Mouse (Mus musculus) embryonic facial prominence, embryonic 11.5 days (tissue): ENCODE measurements around the gene Pard3b. TPM values are rescaled to one million over a fixed set of nuclear protein-coding genes. Genes with fewer than 3 reads are reported as not detected.

ENCODE experiments used
- ATAC-seq: fragments of 200-750 bp; cut with Nextera tagmentation; replicated peaks from 2 replicates; pipeline ENCODE4 v1.8.0; 2017; ENCODE audit warnings: low read depth; ENCODE audit not compliant: insufficient number of reproducible peaks, low FRiP score, low TSS enrichment
- DNase-seq: peaks from one replicate; pipeline ENCODE4 v3.0.0-alpha.2; 2015; ENCODE audit warnings: low spot score
- H3K27ac ChIP-seq: fragments of 300-500 bp; sonication (generic); replicated peaks from 2 replicates; pipeline ENCODE4 v1.5.1; 2014; ENCODE audit warnings: mild to moderate bottlenecking, low read depth, low read length, control low read depth
- H3K27me3 ChIP-seq: fragments of 300-500 bp; sonication (generic); 2 replicates; pipeline ENCODE4 v1.6.1; 2014; ENCODE audit warnings: mild to moderate bottlenecking, low read length, moderate library complexity, mixed read lengths; ENCODE audit not compliant: control insufficient read depth, insufficient read depth
- H3K36me3 ChIP-seq: fragments of 300-500 bp; sonication (generic); replicated peaks from 2 replicates; pipeline ENCODE4 v1.6.1; 2014; ENCODE audit warnings: low read depth, mild to moderate bottlenecking, low read length, moderate library complexity, mixed read lengths; ENCODE audit not compliant: control insufficient read depth, insufficient read depth
- H3K4me1 ChIP-seq: fragments of 300-500 bp; sonication (generic); 2 replicates; pipeline ENCODE4 v1.6.1; 2014; ENCODE audit warnings: low read length, mixed read lengths; ENCODE audit not compliant: control insufficient read depth, insufficient read depth
- H3K4me2 ChIP-seq: fragments of 300-500 bp; sonication (generic); 2 replicates; pipeline ENCODE4 v1.6.1; 2014; ENCODE audit warnings: low read depth, mild to moderate bottlenecking, control low read depth, low read length, moderate library complexity
- H3K4me3 ChIP-seq: fragments of 300-500 bp; sonication (generic); 2 replicates; pipeline ENCODE4 v1.5.1; 2014; ENCODE audit warnings: low read depth, low read length, control low read depth
- H3K9ac ChIP-seq: fragments of 300-500 bp; sonication (generic); replicated peaks from 2 replicates; pipeline ENCODE4 v1.6.1; 2014; ENCODE audit warnings: mild to moderate bottlenecking, control low read depth, low read length
- H3K9me3 ChIP-seq: fragments of 300-500 bp; sonication (generic); replicated peaks from 2 replicates; pipeline ENCODE4 v1.6.1; 2016; ENCODE audit warnings: mild to moderate bottlenecking, low read length, inconsistent platforms, mixed read lengths; ENCODE audit not compliant: control insufficient read depth
- WGBS: fragments of 180-500 bp; shearing (Covaris S2); extraction: QIAGEN DNeasy Blood & Tissue Kit; methylation state at CpG from one replicate; pipeline ENCODE4 v1.1.7; 2014; 5-methylcytosine and 5-hydroxymethylcytosine counted together
- polyA plus RNA-seq: library from polyadenylated mRNA; unstranded; fragments of >200 nt; fragmentation: Nextera tagmentation; extraction: Ambion mirVana; gene quantifications from 2 replicates; pipeline ENCODE4 v1.2.1, GENCODE M21; 2014

Pard3b gene
- polyA plus RNA-seq, result 7.7 and 10.2 TPM in 2 replicates

DNA sequence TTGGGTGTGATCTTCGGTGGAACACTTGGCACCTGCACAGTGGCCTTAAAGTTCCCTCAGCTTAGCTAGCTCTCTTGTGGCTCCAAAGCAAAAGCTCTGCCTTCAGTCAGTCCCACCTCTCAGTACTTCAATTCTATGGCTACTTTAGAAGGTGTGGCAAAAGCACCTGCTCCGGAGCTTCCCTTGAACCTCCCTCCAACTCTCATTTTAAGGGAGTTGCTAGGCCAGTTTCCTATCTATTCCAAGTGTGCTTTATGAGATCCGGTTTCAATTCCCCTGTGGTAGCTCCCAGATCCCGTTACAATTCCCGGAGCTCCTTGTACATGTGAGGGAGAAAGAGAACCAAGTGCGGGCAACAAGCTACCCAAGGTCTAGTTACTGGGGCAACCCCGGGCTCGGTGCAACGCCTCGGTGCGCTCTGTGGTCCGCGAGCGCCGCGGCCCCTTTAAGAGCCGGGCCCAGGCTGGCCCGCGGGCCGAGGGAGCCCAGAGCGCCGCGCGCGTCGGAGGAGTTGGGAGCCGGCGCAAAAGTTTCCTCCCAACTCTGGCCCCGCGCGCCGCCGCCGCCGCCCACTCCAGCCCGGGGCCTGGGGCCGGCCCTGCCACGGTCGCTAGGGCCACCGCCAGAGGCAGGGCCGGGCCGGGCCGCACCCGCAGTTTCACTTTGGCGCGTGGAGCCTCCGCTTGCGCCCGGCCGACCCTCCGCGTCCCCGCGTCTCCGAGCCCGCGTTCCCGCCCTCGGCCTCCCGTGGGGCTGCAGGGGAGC is at the start of gene Pard3b:
Pard3b (plus strand) TSS at position 478 of the 765 bp plus-strand sequence.
- DNase-seq (peak; percentile 79), ATAC-seq (peak; percentile 92)
- Histone ChIP-seq H3K4me1 (no peaks in the 10 kb centered on the region), H3K27me3 (no peaks in the 10 kb centered on the region; the same call in 1 of the 2 replicates), H3K36me3 (no peaks in the 10 kb centered on the region), H3K4me2 (peak within 1 kb of the TSS; percentile 97), H3K4me3 (peak within 1 kb of the TSS; percentile 78), H3K9me3 (no peaks in the 10 kb centered on the region), H3K9ac (peak within 1 kb of the TSS; percentile 83), H3K27ac (peak within 1 kb of the TSS; percentile 9; the same call in 1 of the 2 replicates)
- WGBS, result under 1% methylated on average over 53 of the region's 60 CpGs

DNA sequence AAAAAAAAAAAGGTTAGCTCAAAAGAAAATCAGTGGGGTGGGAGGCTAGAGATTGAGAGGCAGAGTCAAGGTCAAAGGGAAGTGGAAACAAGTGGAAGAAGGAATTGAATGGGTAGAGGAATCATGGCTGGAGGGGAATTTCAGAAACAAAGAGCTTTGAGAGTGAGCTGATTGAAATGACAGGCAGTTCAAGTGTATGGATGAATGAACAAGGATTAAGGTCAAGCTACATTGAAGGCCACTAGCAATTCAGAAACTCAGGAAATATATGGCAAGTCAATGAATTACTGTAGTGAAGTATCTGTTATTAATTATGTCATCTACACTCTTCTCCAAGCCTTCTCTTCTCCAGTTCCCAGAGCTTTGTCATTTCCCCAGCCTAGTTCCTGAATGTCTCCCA is 22.4 kb upstream of the Pard3b start:
- Histone ChIP-seq H3K4me2 (no peak overlapping the region), H3K9ac (no peak overlapping the region), H3K27ac (no peak overlapping the region), H3K27me3 (no peaks in the 10 kb centered on the region), H3K4me3 (no peak overlapping the region), H3K4me1 (no peaks in the 10 kb centered on the region), H3K36me3 (no peaks in the 10 kb centered on the region), H3K9me3 (no peaks in the 10 kb centered on the region)
- no peak for ATAC-seq
- DNase-seq, result peak; percentile 2

DNA sequence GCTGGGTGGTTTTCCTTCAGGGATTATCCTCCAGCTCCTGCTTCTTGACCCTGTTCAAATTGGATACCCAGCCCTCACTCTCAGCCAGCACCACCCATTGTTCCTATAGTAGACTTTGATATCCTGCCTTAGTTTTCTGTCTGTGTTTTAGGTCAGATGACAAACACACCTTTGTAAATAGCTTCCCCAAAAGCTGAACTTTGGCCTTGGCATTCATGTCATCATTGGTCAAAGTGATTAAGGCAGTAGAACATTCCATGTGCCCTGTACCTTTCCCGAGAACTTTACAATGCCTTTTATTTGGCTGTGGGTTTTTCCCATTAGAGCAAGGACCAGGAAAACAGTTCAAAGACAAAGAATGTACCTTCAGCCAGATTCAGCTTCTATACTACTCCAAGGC is 18.0 kb upstream of the Pard3b start:
- no peaks in the 10 kb centered on the region for H3K36me3 ChIP-seq
- DNase-seq, result no peak
- no peak for ATAC-seq
- no peak overlapping the region for H3K9ac ChIP-seq
- WGBS, result 73% methylated on average over 1 of the region's 1 CpGs
- no peaks in the 10 kb centered on the region for H3K4me1 ChIP-seq
- no peak overlapping the region for H3K4me2 ChIP-seq
- H3K9me3 ChIP-seq, result no peaks in the 10 kb centered on the region
- H3K4me3 ChIP-seq, result no peak overlapping the region
- H3K27ac ChIP-seq, result no peak overlapping the region
- H3K27me3 ChIP-seq, result no peaks in the 10 kb centered on the region

DNA sequence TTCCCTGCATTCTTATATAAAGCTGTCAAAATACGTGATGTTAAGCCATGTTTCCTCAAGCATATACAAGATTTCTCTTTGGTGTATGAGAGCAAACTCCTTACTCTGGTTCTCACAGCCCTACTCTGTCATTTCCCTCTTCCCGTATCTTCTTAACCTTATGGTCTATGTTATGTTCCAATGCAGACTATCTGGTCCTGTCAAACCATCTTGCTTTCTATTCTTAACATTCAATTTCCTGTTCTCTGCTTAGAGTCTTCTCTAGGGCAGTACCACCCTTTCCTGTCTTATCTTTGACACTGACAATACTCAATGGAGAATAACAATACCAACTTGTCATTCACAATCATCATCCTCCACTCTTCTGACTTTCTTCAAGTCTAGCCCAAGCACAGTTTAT is 8.8 kb upstream of the Pard3b start:
- H3K27ac ChIP-seq, result no peak overlapping the region
- no peak overlapping the region for H3K9ac ChIP-seq
- no peak overlapping the region for H3K4me2 ChIP-seq
- no peak for DNase-seq
- H3K4me1 ChIP-seq, result no peaks in the 10 kb centered on the region
- H3K4me3 ChIP-seq, result no peak overlapping the region
- WGBS, result 84% methylated on average over 2 of the region's 2 CpGs
- H3K27me3 ChIP-seq, result no peaks in the 10 kb centered on the region
- no peak for ATAC-seq
- no peaks in the 10 kb centered on the region for H3K9me3 ChIP-seq
- no peaks in the 10 kb centered on the region for H3K36me3 ChIP-seq

DNA sequence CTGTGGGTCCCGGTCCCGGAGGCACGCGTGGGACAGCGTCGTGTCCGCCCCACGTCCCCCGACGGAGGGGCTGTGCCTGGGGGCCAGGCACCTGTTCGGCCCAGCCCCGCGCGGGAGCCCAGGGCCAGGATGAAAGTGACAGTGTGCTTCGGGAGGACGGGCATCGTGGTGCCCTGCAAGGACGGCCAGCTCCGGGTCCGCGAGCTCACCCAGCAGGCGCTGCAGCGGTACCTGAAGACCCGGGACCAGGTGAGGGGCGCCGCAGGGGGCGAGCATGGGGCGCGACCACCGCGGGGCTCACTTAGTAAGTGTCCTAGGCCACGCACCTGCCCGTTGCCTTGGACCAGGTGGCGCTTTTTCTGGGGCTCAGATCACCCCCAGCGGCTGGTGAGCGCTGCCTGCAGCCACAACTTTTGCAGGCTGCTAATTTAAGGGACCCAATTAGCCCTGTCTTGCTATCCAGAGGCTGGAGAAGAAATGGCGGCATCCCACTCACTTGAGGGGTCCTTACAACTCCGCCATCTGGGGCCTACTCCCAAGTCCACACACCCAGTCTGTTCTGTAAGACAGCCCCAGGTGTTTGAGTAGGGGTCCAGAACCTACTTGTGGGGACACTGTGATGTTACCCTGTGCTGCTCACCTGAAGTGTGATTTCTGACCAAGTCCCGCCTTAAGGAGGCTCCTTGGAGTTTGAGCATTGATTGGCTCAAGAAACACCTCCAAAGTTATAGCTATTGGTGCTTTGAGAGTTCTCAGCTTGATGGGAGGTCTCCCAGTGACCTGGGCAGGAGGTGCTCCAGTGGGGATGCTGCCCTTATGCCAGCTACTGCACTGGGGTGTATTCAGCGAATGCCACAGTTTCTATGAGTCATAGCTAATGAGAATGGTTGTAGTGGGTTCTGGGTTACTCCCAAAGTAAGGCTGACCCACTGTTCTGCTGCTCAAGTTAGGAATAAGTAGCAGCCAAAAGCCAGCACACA is 780 bp downstream of the Pard3b start:
- ATAC-seq, result peak; percentile 70
- Histone ChIP-seq H3K4me1 (no peaks in the 10 kb centered on the region), H3K4me2 (peak overlapping the region; percentile 97), H3K36me3 (no peaks in the 10 kb centered on the region), H3K9me3 (no peaks in the 10 kb centered on the region), H3K27me3 (no peaks in the 10 kb centered on the region; the same call in 1 of the 2 replicates), H3K27ac (peak overlapping the region; percentile 9; the same call in 1 of the 2 replicates), H3K9ac (peak overlapping the region; percentile 83), H3K4me3 (peak overlapping the region; percentile 78)
- 4% methylated on average over 37 of the region's 40 CpGs for WGBS
- peak; percentile 45 for DNase-seq

DNA sequence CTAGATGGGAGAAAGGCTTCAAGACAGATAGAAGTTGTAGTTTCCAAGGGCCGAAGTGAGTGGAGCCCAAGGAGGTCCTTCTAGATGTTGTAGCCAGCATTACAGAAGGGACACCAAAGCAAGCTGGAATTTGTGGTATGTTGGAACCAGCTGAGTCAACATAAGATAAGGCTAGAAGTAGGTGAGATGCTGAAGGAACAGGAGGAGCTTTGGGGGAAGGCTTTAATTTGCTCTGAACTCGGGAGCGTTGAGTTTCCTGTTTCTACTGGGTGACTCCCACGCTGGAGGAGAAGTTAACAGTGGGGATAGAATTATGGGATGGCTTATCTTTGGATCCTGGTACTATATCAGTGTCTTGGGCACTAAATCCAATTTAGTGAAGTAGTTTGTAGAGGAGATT is 3.3 kb downstream of the Pard3b start:
- Histone ChIP-seq H3K4me1 (no peaks in the 10 kb centered on the region), H3K27me3 (no peaks in the 10 kb centered on the region; the same call in 1 of the 2 replicates), H3K27ac (no peak overlapping the region), H3K9me3 (no peaks in the 10 kb centered on the region), H3K4me2 (no peak overlapping the region), H3K36me3 (no peaks in the 10 kb centered on the region), H3K4me3 (no peak overlapping the region), H3K9ac (no peak overlapping the region)
- DNase-seq (no peak), ATAC-seq (no peak)
- WGBS, result 47% methylated on average over 4 of the region's 4 CpGs

DNA sequence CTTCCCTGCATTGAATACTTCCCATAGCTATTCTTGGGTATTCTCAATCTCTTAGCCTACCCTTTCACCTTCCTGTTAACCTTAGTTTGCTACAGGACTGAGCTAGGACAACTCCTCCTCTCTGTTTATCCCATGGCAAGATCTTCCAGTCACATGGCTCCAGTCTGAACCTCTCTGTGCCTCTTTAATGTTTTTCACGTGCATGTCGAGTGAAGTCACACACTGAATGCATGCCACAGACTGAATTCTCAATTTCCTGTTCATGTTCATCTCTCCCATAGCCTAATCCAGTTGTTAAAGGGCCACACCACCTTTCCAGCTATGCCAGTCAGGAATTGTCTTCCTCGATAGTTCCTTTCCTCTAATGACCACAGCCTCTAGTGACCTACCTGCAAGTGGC is 6.4 kb downstream of the Pard3b start:
- ATAC-seq, result no peak
- H3K27ac ChIP-seq, result no peak overlapping the region
- WGBS, result 65% methylated on average over 3 of the region's 3 CpGs
- H3K36me3 ChIP-seq, result no peaks in the 10 kb centered on the region
- H3K27me3 ChIP-seq, result no peaks in the 10 kb centered on the region
- H3K9me3 ChIP-seq, result no peaks in the 10 kb centered on the region
- H3K4me1 ChIP-seq, result no peaks in the 10 kb centered on the region
- H3K9ac ChIP-seq, result no peak overlapping the region
- no peak overlapping the region for H3K4me2 ChIP-seq
- DNase-seq, result no peak
- H3K4me3 ChIP-seq, result no peak overlapping the region

DNA sequence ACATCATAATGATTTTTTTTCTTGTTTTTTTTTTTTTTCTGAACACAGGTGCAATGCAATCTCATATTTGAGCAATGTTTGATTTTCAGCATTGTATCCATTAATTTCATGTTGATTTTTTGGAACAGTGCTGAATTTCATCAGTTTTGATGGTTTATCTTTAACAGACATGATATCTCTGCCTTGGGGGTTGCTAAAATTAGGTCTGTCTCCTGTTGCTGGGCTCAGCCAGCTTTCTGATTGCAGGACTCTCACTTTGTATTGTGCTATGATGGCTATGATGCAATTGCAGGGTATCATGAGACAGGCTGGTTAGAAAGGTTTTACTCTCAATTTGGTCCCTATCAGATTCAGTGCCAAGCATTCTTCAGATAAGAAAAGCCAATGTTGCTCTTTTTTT is 11.3 kb downstream of the Pard3b start:
- Histone ChIP-seq H3K4me1 (no peaks in the 10 kb centered on the region), H3K27ac (no peak overlapping the region)
- no peak for ATAC-seq

More for the DNA sequence above, 11.3 kb downstream of the Pard3b start:
- Histone ChIP-seq H3K4me2 (no peak overlapping the region), H3K9ac (no peak overlapping the region), H3K9me3 (no peaks in the 10 kb centered on the region), H3K36me3 (no peaks in the 10 kb centered on the region), H3K4me3 (no peak overlapping the region), H3K27me3 (no peaks in the 10 kb centered on the region)
- DNase-seq, result no peak
